Mouse (Mus musculus) megakaryocyte, adult 5-6 weeks (primary cell): ENCODE measurements around the gene Plcxd1. TPM values are rescaled to one million over a fixed set of nuclear protein-coding genes. Genes with fewer than 3 reads are reported as not detected.
"Not testable (repeated sequence)": the region's sequence is repeated elsewhere in the genome, so short reads cannot be mapped to it uniquely, and the experiment has no call there.

Experiments
- ATAC-seq: 2 replicates; pipeline ENCODE4 v1.8.0; 2016; ENCODE audit warnings: mild to moderate bottlenecking, inconsistent platforms; ENCODE audit not compliant: poor library complexity, severe bottlenecking
- total RNA-seq, 2 experiments: library from RNA; stranded (forward) in 1 of 2; stranded (reverse) in 1 of 2; fragments of 153-499, 151-499 nt in 1 of 2; fragments of 221-1000, 200-1000 nt in 1 of 2; gene quantifications; 2 replicates each; pipeline versions ENCODE4 v1.2.3 to v1.2.4; 2015 to 2017

Gene Plcxd1
- total RNA-seq (2015) (not detected in 2 replicates), total RNA-seq (2017) (0.11 TPM in 1 of 2 replicates, not detected in the other)

DNA sequence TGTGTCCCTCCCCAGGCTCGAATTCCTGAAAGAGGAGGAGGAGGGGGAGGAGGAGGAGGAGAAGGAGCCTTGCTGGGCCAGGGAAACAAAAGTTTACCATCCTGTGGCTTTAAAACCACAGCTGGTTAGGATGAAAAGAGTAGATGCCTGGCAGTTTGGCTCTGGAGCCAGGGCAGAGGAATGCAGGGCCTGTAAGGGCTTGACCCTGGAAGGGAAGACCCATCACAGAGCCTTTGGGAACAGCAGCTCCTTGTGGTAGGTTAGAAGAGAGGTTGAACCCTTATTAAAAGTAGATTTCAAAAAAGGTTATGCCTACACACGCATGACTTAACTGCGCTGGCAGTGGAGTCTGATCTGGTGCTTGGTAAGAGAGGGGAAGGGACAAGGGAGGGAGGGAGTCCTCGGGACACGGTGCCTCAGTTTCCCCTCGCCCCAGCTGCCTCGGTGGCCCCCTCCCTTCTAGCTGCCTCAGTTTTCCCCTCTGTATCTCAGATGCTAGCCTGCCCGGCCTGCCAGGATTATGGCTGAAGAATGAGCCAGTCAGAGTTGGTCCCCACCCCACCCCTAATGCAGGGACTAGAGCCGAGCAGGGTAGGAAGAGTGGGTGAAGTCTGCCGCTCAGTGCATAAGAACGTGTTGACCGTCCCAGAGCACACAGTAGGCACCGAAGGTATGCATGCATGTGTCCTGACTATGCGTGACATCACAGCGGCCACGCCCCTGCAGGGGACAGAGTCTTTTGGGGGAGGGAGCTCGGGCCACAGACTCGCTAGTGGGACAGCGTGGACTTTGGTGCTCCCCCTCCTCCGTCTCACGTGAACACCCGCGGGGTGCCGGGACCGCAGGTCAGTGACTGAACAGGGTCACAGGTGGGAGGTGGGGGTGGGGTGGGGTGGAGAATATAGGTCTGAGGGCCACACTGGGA, at the start of gene Plcxd1:
Gene Plcxd1 (plus strand): TSS at position 314 of the 925 bp plus-strand sequence.
- no peak for ATAC-seq

DNA sequence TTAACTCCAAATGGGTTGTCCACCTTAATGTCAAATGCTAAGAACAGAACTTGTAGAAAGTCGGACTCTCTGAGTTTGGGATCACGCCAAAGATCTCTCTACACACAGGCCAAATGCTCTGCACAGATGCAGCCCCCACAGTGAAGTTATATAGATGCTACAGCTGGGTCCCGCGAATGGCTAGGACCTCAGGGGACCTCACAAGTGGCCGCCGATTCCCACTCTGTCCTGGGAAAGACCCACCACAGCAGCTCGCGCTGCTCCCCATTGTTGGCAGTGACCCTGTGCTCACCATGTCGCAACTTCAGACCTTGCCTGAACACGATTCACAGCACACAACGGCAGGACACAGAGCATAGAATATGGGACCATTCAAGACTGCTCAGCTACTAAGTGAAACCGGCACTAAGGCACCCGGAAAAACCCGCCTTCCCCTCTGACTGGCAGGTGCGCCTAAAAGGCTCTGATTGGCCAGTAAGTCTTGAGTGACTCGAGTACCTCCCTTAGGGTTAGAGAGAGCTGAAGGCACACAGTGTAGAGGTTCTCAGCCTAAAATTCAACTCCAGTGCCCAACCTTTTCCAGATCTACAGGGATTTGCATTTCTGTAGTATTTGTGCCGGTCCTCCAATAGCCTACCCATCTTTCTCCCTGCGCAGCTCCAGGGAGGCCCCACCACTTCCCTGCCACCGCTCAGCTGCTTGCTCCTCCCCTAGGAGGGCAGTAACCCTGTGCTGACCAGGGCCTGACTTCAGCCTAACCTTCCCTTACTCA, 41.9 kb upstream of the Plcxd1 start:
- peak; percentile 98 for ATAC-seq

DNA sequence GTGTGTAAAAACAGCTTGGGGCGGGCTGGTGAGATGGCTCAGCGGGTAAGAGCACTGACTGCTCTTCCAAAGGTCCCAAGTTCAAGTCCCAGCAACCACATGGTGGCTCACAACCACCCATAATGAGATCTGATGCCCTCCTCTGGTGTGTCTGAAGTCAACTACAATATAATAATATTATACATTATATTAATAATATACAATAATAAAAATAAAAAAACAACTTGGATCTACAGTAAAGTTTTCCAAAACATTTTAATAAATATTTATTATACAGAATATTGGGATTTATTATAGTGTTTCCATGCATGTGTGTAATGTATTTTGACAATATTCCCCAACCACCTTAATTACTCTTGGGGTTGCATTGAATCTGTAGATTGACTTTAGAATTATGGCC, 27.4 kb upstream of the Plcxd1 start, which contains the start of gene Gm17655:
Gene Gm17655 (minus strand): TSS at position 101 of the 400 bp plus-strand sequence.
- not testable (repeated sequence) for ATAC-seq

DNA sequence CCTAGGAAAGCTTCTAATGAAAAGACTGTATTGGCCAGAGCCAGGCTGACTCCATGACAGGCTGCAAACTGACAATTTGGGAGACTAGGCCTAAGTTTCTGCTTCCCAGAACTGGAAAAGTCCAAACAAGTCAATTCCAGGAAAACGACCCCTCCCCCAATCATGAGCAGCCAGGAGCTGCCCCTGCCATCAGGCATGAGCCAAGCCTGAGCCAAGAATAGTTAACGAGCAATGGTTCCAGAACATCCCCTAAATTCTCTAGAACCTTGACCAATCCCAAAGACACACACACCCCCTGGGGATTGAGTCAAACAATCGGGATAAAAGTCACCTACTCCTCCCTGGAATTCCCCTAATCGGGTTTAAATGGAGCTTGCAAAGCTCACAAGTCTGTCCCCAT, 16.8 kb upstream of the Plcxd1 start:
- no peak for ATAC-seq

DNA sequence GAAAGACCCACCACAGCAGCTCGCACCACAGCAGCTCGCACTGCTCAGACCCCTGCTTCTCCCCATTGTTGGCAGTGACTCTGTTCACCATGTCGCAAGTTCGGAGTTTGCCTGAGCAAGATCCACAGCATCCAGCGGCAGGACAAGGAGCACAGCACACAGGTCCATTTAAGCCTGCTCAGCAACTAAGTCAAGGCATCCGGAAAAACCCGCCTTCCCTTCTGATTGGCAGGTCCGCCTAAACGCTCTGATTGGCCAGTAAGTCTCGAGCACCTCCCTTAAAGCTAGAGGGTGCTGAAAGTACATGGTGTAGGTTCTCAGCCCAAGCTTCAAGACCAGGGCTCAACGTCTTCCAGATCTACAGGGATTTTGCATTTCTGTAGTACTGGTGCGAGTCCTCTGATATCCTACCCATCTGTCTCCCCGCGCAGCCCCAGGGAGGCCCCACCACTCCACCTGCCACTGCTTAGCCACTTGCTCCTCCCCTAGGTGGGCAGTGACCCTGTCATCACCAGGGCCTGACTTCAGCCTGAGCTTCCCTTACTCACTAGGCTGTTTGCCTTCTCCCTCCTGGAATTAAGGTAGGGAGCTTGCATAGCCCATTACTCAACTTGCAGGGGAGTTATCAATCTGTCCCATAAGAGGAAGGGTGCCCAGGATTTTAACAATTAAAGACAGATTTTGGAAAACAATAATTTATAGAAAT, 13.5 kb upstream of the Plcxd1 start:
- no peak for ATAC-seq

DNA sequence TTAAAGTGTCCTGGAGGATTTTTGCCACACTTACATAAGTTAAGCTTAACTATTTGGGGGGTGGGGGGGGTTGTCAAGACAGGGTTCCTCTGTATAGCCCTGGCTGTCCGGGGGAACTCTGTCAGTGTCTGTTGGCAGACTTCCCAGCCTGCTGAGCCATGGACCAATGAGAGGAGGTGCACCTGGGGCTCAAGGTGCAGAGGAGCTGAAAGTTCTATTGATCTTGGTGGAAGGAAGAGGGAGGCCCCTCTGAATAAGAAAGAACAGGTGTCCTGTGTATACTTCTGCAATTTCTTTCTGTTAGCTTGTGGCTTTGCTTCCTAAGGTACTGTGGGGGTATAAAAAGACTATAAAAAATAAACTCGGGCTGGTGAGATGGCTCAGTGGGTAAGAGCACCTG, 8.2 kb upstream of the Plcxd1 start:
- ATAC-seq, result no peak

DNA sequence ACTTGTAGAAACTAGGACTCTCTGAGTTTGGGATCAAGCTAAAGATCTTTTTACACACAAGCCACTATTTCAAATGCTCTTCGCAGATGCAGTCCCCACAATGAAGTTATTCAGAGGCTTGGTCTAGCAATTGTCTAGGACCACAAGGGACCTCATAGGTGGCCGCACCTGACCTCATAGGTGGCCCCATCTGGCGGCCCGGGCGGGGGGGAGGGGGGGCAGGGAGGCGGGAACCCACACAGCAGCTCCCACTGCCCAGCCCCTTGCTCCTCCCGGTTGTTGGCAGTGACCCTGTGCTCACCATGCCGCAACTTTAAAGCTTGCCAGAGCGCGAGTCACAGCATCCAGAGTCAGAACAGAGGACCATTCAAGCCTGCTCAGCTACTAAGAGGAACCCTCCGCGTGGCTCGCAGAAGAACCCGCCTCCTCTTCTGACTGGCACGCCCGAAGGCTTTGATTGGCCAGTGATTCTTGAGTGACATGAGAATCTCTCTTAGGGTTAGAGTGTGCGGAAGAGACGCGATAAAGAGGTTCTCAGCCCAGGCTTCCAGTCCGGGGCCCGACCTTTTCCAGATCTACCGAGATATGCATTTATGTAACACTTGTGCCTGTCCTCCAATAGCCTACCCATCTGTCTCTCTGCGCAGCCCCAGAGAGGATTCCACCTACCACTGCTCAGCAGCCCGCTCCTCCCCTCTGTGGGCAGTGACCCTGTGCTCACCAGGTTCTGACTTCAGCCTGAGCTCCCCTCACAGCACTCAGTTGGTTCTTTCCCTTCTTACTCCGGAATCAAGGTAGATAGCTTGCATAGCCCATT, 5.5 kb upstream of the Plcxd1 start, which contains the start of gene Gm35315:
Gene Gm35315 (minus strand): TSS at position 391 of the 817 bp plus-strand sequence.
- ATAC-seq, result peak; percentile 99

DNA sequence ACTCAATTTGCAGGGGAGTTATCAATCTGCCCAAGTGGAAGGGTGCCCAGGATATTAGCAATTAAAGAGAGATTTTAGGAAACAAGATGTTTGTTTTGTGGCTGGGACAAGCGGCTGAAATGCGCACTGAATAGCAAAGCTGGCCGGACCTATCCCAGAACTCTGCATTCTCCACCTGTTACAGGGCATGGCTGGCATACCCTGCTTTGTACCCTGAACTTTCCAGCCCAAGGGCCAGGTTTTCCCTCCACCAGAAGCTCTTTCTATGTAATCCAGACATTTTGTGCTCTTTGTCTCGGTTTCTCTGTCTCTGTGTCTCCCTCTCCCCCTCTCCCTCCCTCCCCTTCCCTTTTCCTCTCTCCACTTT, 4.9 kb upstream of the Plcxd1 start:
- peak; percentile 38 for ATAC-seq

DNA sequence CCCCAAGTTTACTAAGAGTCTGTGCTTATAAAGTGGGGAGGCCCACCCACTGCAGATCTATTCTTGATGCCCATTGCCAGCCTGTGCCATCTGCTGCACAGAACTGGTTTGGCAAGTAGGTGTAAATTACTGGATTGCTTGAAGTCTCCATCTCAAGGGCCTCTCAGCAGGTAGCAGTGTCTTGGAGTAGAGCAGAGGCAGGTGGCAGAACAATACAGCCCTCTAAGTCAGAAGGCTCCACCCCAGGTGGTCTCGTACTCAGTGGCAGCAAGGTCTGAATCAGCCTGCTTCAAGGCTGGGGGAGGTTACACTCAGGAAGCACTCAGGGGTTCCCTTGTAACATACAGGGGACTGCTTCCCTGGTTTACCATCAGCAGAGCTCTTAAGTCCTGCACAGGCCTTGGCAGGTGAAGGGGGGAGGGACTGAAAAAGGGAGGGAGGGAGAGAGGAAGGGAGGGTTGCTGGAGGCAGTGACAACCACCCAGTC, 735 bp upstream of the Plcxd1 start:
- ATAC-seq, result no peak

DNA sequence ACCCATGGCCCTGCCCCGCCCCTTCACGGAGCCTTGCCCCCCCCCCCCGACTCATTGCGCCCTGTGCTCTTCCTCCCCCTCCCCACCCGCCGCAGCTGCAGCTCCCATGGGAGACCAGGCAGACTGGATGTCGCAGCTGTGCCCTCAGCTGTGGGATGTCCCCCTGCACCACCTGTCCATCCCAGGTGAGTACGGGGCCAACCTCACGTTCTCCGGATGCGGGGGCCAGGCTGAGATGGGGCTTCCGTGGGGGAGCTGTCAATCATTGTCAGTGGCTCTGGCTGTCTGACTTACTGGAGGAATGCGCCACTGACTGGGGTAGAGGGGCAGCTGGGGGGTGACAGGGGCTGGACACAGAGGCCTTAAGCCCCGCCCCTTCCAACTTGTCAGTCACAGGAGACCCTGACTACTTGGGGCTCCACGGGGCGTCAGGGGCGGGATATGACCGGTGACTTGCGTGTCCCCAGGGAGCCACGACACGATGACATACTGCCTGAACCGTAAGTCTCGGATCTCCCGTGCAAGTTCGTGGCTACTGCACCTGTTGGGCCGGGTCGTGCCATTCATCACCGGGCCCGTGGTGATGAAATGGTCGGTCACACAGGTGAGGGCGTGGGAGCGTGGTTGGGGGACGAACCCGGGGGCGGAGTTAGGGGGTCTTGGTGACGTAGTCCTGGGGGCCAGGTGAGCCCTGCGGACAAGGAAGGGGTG, 1.3 kb downstream of the Plcxd1 start:
- peak; percentile 29 for ATAC-seq

DNA sequence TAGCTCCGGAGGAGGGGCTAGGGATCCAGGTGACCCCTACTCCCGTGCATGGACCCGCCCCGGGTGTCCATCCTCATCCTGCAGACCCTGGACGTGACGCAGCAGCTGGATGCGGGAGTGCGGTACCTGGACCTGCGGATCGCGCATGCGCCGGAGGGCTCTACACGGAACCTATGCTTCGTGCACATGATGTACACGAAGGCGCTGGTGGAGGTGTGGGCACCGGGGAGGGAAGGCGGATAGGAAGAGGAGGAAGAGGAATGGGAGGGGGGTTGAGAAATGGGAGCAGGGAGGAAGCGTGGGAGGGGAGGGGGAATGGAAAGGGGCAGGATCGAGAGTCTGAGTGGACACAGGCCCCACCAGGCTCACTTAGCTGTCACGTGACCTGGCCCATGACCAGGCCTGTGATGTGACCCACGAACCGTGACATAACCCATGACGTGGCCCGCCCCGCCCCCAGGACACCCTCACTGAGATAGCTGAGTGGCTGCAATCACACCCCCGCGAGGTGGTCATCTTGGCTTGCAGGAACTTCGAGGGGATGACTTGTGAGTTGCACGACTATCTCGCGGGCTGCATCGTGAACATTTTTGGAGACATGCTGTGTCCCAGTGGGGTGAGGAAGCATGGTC, 2.1 kb downstream of the Plcxd1 start:
- ATAC-seq, result peak; percentile 39

DNA sequence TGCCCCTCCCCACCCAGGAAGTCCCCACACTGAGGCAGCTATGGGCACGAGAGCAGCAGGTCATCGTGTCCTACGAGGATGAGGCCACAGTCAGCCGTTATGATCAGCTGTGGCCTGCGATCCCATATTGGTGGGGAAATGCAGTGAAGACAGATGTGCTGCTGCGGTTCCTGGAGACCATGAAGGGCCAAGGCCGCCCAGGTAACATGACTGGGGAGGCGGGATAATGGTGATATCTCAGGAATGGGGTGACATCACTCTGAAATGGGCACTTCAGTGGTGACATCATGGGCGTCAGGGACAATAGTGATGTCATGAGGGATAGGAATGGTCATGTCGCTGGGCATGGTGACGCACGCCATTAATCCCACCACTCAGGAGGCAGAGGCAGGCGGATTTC, 2.7 kb downstream of the Plcxd1 start:
- no peak for ATAC-seq

DNA sequence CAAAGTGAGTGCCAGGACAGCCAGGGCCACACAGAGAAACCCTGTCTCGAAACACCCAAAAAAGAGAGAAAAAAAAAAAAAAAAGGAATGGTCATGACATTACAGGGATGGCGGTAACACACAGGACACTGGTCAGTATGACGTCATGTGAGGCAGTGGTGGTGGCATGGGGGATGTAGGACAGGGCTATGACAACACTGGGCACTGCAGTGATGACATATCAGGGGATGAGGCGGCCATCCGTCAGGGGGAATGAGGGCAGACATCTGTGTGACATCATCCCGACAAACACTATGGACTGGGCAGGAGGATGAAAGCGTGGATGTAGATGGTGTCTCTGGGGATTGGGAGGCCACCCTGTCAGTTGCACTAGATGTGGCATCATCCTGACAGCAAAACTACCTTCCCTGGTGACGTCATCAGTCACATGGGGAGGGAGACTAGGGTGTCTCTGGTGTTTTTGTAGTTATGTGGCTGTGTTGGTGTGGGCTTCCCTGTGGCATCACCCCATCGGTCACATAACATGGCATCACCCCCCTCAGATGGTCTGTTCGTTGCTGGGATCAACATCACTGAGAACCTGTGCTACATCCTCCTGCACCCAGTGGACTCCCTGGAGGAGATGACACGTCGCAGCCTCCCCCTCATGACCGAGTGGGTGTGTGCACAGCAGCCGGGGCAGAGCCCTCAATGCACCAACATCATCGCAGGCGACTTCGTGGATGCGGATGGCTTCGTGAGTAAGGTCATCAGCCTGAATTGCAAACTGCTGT, 3.3 kb downstream of the Plcxd1 start:
- ATAC-seq, result no peak

DNA sequence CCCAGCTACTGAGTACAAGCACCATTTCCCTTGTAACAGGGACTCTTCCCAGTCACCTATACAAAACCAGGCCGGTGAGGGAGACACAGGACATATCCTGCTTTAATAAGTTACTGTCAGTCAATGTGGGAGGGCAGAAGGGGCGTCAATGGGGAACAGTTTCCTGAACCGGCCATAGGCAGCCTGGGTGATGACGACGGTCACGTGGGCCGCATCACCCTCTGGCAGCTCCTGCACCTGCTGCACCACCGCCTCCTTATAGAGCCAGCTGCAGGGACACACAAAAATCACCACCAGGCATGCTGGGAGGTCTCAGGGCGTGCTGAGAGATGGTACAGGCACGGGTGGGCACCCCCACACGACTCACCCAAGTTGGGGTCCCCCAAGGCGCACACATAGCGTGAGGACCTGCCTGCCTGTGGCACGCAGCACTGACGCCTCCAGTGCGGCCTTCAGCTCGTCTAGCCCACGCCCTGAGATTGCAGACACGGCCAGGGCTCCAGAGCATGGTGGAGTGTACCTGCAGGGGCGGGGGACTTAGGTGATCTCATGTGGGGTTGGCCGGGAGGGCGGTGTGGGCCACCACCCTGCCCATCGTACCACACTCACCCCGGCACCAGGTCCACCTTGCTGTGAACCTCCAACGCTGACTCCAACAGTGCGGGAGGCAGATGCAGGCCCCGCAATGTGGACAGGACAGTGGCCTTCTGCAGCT, 4.3 kb downstream of the Plcxd1 start:
- ATAC-seq, result no peak

DNA sequence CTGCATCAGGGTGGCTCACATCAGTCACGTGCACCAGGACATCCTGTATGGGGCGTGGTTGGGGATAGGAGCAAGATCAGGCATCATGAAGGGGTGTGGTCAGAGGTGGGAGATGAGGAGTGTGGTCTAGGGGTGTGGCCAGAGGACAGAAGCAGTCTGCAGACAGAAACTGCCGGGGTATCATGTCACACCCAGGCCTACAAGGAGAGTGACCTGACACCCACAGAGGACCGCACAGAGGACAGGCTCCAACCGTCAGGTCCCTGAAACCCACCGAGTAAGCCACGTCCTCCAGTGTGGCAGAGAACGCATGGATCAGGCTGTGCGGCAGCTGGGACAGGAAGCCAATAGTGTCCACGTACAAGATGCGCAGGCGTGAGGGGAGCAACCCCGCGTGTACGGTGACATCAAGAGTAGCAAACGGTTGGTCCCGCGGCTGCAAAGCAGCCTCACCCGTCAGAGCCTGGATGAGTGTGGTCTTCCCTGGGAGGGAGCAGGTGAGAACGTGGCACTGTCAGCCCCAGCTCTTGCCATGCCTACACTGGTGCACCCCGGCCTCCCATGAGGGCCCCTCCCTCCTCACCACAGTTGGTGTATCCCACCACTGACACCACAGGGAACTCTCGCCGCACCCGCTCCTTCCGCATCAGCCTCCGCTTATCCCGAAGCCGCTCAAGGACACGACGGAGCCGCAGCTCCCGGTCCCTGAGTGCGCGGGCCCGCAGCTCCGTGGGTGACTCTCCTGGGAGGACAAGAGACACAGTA, 5.0 kb downstream of the Plcxd1 start:
- no peak for ATAC-seq

DNA sequence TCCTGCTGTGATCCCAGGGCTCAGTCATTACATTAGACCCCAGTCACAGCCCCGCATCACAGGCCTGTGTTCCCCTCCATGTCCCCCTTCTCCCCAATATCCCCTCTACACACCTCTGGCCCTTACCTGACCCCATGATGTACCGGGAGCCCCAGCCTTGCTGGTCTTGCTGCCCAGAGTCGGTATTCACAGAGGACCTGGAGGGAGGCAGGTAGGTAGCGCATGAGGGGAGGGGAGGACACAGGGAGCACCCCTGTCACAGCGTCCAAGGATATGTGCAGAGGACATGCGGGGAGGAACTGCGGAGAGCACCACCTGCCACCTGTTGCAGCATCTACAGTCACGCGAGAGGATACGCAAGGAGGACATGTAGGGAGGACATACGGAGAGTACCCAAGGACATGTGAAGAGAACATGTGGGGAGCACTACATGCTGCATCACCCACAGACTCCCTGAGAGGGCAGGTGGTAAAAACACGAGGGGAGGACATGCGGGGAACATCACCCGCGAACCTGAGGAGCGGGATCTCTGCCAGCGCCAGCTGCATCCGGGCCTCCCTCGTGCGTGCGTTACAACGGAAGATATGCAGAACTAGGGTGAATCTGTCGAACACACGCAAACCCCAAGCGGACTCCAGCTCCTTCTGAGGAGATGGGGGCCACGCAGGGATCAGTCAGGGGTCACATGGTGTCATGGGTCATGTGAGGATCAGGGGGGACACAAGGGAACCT, 6.5 kb downstream of the Plcxd1 start:
- ATAC-seq, result no peak
